Mouse (Mus musculus) limb, embryonic 14.5 days (tissue): Measurements from ENCODE around the gene Syt12. TPM values are rescaled to one million over a fixed set of nuclear protein-coding genes. Genes with fewer than 3 reads are reported as not detected.
"Not testable (repeated sequence)": the region's sequence is repeated elsewhere in the genome, so short reads cannot be mapped to it uniquely, and the experiment has no call there.

Experiments used
- ATAC-seq: fragments of 200-750 bp; cut with Nextera tagmentation; 2 replicates; pipeline ENCODE4 v1.8.0; 2017; ENCODE audit warnings: low read depth, moderate number of reproducible peaks, moderate TSS enrichment; ENCODE audit not compliant: low FRiP score
- DNase-seq: peaks from one replicate; pipeline ENCODE4 v3.0.0-alpha.2; 2015; ENCODE audit warnings: low spot score
- H3K27ac ChIP-seq: fragments of 300-500 bp; sonication (generic); replicated peaks from 2 replicates; pipeline ENCODE4 v1.5.1; 2014; ENCODE audit warnings: low read depth, mild to moderate bottlenecking, low read length, moderate library complexity, mixed read lengths
- H3K27me3 ChIP-seq: fragments of 300-500 bp; sonication (generic); 2 replicates; pipeline ENCODE4 v1.6.1; 2014; ENCODE audit warnings: low read length, mixed read lengths; ENCODE audit not compliant: control insufficient read depth, insufficient read depth
- H3K36me3 ChIP-seq: fragments of 300-500 bp; sonication (generic); 2 replicates; pipeline ENCODE4 v1.6.1; 2014; ENCODE audit warnings: mild to moderate bottlenecking, low read length, moderate library complexity, mixed read lengths; ENCODE audit not compliant: control insufficient read depth, insufficient read depth
- H3K4me1 ChIP-seq: fragments of 300-500 bp; sonication (generic); 2 replicates; pipeline ENCODE4 v1.6.1; 2014; ENCODE audit warnings: antibody characterized with exemption, low read length, mixed read lengths; ENCODE audit not compliant: control insufficient read depth, insufficient read depth
- H3K4me2 ChIP-seq: fragments of 300-500 bp; sonication (generic); replicated peaks from 2 replicates; pipeline ENCODE4 v1.6.1; 2014; ENCODE audit warnings: low read depth, mild to moderate bottlenecking, low read length, moderate library complexity; ENCODE audit not compliant: severe bottlenecking
- H3K4me3 ChIP-seq: fragments of 300-500 bp; sonication (generic); replicated peaks from 2 replicates; pipeline ENCODE4 v1.5.1; 2014; ENCODE audit warnings: low read length
- H3K9ac ChIP-seq: fragments of 300-500 bp; sonication (generic); 2 replicates; pipeline ENCODE4 v1.6.1; 2014; ENCODE audit warnings: mild to moderate bottlenecking, low read depth, low read length, moderate library complexity; ENCODE audit not compliant: severe bottlenecking
- H3K9me3 ChIP-seq: fragments of 300-500 bp; sonication (generic); 2 replicates; pipeline ENCODE4 v1.6.1; 2016; ENCODE audit warnings: low read length; ENCODE audit not compliant: control insufficient read depth
- POLR2A ChIP-seq: fragments of 200-500 bp; IDR thresholded peaks from 2 replicates; pipeline ENCODE4 v1.8.0; 2012; ENCODE audit warnings: inconsistent platforms, mild to moderate bottlenecking, moderate library complexity, borderline replicate concordance; ENCODE audit not compliant: insufficient read depth, insufficient read length; ENCODE audit errors: extremely low read depth
- WGBS: fragments of 180-500 bp; shearing (Covaris S2); extraction: QIAGEN DNeasy Blood & Tissue Kit; methylation state at CpG from one replicate; pipeline ENCODE4 v1.1.7; 2014; 5-methylcytosine and 5-hydroxymethylcytosine counted together
- polyA plus RNA-seq, 2 experiments: library from polyadenylated mRNA; depleted of rRNA in 1 of 2; stranded (reverse) in 1 of 2; unstranded in 1 of 2; fragments of >200 nt; fragmentation: Nextera tagmentation in 1 of 2; extraction: Ambion mirVana in 1 of 2; gene quantifications; 2 replicates each; pipeline versions ENCODE4 v1.2.1 to v1.2.3; 2012 to 2014

Syt12 gene
- polyA plus RNA-seq, 2 experiments: 0.21 to 0.41 TPM

DNA sequence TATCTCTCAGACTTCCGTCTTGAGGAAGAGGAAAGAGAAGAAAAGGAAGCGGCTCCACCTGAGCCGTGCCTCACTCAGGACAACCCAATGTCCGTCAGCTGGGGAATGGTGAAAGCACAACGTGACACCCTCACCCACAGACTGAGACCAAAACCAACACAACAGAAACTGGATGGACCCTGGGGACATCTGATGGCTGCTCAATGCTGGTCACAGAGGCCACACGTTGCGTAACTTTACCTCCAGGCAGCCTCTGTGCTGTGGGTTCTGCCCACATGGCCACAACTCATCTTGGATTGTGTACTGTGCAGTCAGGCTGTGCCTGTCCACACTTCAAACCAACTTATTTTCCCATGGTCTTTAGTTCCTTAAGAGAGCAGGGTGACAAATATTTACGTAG is 15.3 kb downstream of the Syt12 start:
- Histone ChIP-seq H3K4me3 (no peak overlapping the region), H3K27ac (no peak overlapping the region), H3K4me1 (no peaks in the 10 kb centered on the region), H3K4me2 (no peak overlapping the region), H3K9me3 (no peaks in the 10 kb centered on the region), H3K9ac (no peak overlapping the region), H3K36me3 (no peaks in the 10 kb centered on the region), H3K27me3 (no peaks in the 10 kb centered on the region)
- WGBS: 85% methylated on average over 8 of the region's 8 CpGs
- ATAC-seq: no peak
- TF ChIP-seq POLR2A: no peak
- DNase-seq: no peak

DNA sequence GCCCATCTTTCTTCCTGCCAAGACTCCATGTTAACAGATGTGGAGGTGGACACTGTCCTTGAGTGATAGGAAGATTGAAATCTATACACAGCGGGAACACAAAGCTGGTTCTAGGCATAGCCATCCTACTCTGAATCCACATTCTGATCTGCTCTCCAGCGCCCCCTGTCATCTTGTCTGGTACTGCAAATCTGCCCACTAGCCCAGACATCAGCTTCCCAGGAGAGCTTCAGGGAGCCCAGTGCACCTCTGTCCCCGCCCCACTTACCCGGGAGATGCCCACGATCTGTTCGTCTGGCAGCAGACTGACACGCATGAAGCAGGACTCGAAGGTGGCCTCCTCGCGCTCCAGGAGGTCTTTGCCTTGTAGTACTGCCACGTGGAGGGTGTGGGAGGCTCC is 21.0 kb downstream of the Syt12 start:
- Histone ChIP-seq H3K9ac (no peak overlapping the region), H3K9me3 (no peaks in the 10 kb centered on the region), H3K36me3 (no peaks in the 10 kb centered on the region), H3K4me3 (no peak overlapping the region), H3K4me1 (no peaks in the 10 kb centered on the region), H3K27me3 (no peaks in the 10 kb centered on the region), H3K4me2 (no peak overlapping the region), H3K27ac (no peak overlapping the region)
- TF ChIP-seq POLR2A: no peak
- ATAC-seq (no peak), DNase-seq (no peak)
- 10% methylated on average over 11 of the region's 11 CpGs for WGBS

DNA sequence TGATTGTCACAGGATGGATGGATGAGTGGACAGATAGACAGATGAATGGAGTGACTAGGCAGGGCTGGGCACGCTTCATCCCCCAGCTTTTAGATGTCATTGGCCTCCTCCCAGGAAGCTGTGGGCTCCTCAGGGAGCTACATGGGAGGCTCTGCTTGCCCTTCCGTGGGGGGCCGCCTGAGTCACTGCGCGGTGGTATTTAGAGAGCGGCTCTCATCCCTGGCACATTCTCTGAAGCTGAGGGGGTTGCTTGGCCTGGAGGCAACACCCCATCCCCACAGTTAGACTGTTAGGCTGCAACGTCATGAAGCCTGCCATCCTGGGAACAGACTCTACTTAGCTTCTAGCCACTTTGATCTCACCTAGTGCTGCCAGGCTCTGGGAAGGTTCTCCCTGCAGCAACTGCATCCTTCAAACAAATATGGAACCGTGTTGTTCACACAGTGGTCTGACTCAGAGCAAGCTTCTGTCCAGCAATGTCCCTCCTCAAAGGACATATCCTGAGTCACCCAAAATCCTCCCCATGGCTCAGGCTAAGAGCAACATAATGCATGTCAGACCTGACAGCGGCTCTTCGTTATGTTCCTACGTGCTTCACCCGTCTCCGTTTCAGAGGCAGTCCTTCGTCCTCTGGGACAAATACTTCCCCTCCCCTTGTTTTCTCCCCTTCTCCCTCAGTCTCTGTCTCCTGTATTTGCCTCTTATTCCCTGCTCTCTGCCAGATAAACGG is 22.0 kb downstream of the Syt12 start:
- no peaks in the 10 kb centered on the region for H3K36me3 ChIP-seq
- H3K27me3 ChIP-seq: no peaks in the 10 kb centered on the region
- no peak overlapping the region for H3K4me2 ChIP-seq
- DNase-seq (no peak), ATAC-seq (no peak)
- H3K27ac ChIP-seq: no peak overlapping the region
- no peak for TF ChIP-seq POLR2A
- no peaks in the 10 kb centered on the region for H3K9me3 ChIP-seq
- WGBS: 79% methylated on average over 15 of the region's 15 CpGs
- H3K9ac ChIP-seq: no peak overlapping the region
- H3K4me1 ChIP-seq: no peaks in the 10 kb centered on the region
- H3K4me3 ChIP-seq: no peak overlapping the region

DNA sequence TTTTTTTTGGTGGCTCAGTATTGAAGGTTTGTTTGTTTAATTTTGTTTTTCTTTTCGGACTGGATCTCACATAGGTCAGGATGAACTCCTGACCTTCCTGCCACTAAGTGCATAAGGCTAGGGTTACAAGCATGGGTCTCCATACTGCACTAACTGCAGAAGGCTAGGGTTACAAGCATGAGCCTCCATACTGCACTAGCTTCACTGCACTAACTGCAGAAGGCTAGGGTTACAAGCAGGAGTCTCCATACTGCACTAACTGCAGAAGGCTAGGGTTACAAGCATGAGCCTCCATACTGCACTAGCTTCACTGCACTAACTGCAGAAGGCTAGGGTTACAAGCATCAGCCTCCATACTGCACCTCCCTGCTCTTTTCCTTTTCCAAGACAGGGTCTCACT is 23.2 kb downstream of the Syt12 start:
- not testable (repeated sequence) for H3K36me3 ChIP-seq, DNase-seq, H3K27ac ChIP-seq, H3K4me2 ChIP-seq, H3K9ac ChIP-seq, H3K9me3 ChIP-seq, ATAC-seq, H3K4me1 ChIP-seq, H3K27me3 ChIP-seq, H3K4me3 ChIP-seq
- 6% methylated on average over 1 of the region's 1 CpGs for WGBS

DNA sequence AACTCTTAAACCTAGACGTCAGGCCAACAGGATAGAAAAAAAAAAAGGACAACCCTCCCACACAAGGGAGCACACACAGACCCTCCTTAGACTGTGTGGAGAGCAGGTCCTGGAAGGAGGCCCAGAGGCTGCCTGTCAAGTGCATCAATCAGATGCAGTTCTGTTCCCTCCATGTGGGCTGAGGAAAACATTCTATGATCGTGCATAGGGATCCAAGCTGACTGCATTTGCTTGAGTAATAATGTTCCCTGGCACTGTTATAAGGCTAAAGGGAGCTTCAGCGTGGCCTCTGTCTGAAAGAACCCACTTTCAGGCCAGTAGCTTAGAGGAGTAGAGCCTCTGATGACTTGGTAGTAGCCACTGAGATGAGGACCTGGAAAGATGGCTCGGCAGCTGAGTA is 24.7 kb downstream of the Syt12 start:
- no peaks in the 10 kb centered on the region for H3K4me1 ChIP-seq
- H3K4me3 ChIP-seq: no peak overlapping the region
- DNase-seq (no peak), ATAC-seq (no peak)
- H3K27ac ChIP-seq: no peak overlapping the region
- H3K4me2 ChIP-seq: no peak overlapping the region
- H3K9ac ChIP-seq: 0 out of 2 replicates have a peak overlapping the region, but pooled peaks have one; percentile 28
- 30% methylated on average over 4 of the region's 4 CpGs for WGBS
- H3K9me3 ChIP-seq: no peaks in the 10 kb centered on the region
- no peaks in the 10 kb centered on the region for H3K36me3 ChIP-seq
- TF ChIP-seq POLR2A: no peak
- no peaks in the 10 kb centered on the region for H3K27me3 ChIP-seq
